ENCODE assay signal across 13 mouse cellular contexts in genomic region chr16:34940363-34940762, GRCm38 (mm10).
DNase-seq lines count a peak whose midpoint lies in the region; ATAC-seq and TF ChIP-seq lines count a peak whose summit lies in the region.
"Had no signal": no experiment of that assay in that cellular context is flagged by ENCODE, and none has a peak within 500 bp of the region (broad histone marks: within the 10 kb centered on the region; RNA-seq: fewer than 3 reads in every experiment).

No protein-coding gene starts in this region.

- H3K36me3 ChIP-seq in E14TG2a.4 (ENCODE audit: insufficient read depth, low read length) = no peaks in the 10 kb centered on the region
- no peaks in the 10 kb centered on the region for H3K36me3 ChIP-seq in limb, embryonic 12.5 days
- H3K36me3 ChIP-seq: hindbrain, embryonic 10.5 days; liver, embryonic 15.5 days had no signal

- H3K27me3 ChIP-seq in E14TG2a.4 (ENCODE audit: insufficient read depth, low read length) = peaks cover 17% of the 10 kb centered on the region
- H3K27me3 ChIP-seq in limb, embryonic 12.5 days = no peaks in the 10 kb centered on the region; the same call in 1 of the 2 replicates
- H3K27me3 ChIP-seq: liver, embryonic 15.5 days had no signal

- DNase-seq in kidney, adult 18-20 months = peak; percentile 68
- no peak for DNase-seq in kidney, postnatal 10 days
- DNase-seq in adrenal gland, postnatal 10 days = no peak
- DNase-seq in spleen, postnatal 4 days (ENCODE audit: low spot score in 2 of 2) = no peak
- DNase-seq: cerebellum, adult 2 months; midbrain, embryonic 14.5 days; spleen, adult 18-20 months had no signal

- peak overlapping the region; percentile 46; the same call in 1 of the 2 replicates for H3K4me3 ChIP-seq in E14TG2a.4 (replicated peaks; ENCODE audit: low read length)
- H3K4me3 ChIP-seq in brown adipose tissue, adult 24 weeks (ENCODE audit: insufficient read depth, low read depth, low read length) = no peak overlapping the region
- H3K4me3 ChIP-seq in limb, embryonic 12.5 days (replicated peaks) = no peak overlapping the region
- H3K4me3 ChIP-seq: hindbrain, embryonic 10.5 days; liver, embryonic 15.5 days had no signal

- no peaks in the 10 kb centered on the region for H3K9me3 ChIP-seq in E14TG2a.4 (ENCODE audit: low read length)
- H3K9me3 ChIP-seq in limb, embryonic 12.5 days = no peaks in the 10 kb centered on the region
- H3K9me3 ChIP-seq: hindbrain, embryonic 10.5 days; liver, embryonic 15.5 days had no signal

- peaks cover 44% of the 10 kb centered on the region for H3K4me1 ChIP-seq in E14TG2a.4 (replicated peaks; ENCODE audit: low read depth, low read length)
- peaks cover 16% of the 10 kb centered on the region; the same call in 1 of the 2 replicates for H3K4me1 ChIP-seq in brown adipose tissue, adult 24 weeks (ENCODE audit: control insufficient read depth, insufficient read depth, insufficient read length, low read length)
- peaks cover 69% of the 10 kb centered on the region for H3K4me1 ChIP-seq in limb, embryonic 12.5 days (replicated peaks)

- 71% methylated on average over 5 of the region's 5 CpGs for whole genome bisulfite sequencing in limb, embryonic 12.5 days

- no peak overlapping the region for H3K4me2 ChIP-seq in limb, embryonic 12.5 days
- H3K4me2 ChIP-seq: liver, embryonic 15.5 days had no signal

- no peak for ATAC-seq in limb, embryonic 12.5 days (ENCODE audit: insufficient number of reproducible peaks, insufficient read depth, low FRiP score, low TSS enrichment, low read depth)
- ATAC-seq: inflammation-experienced regulatory T-cells, adult 6 months had no signal

- 0 out of 2 replicates have a peak overlapping the region, but pooled peaks have one; percentile 2 for H3K27ac ChIP-seq in brown adipose tissue, adult 24 weeks (replicated peaks; ENCODE audit: low read depth, low read length)
- H3K27ac ChIP-seq in limb, embryonic 12.5 days = peak overlapping the region; percentile 56
- H3K27ac ChIP-seq: hindbrain, embryonic 10.5 days; liver, embryonic 15.5 days had no signal

- no peak for TF ChIP-seq CTCF in E14TG2a.4 (conservative IDR thresholded peaks at IDR 0.05; ENCODE audit: low read length)

- H3K9ac ChIP-seq in limb, embryonic 12.5 days (replicated peaks) = no peak overlapping the region
- H3K9ac ChIP-seq: liver, embryonic 15.5 days had no signal
